Mouse (Mus musculus) hindbrain, embryonic 16.5 days (tissue): ENCODE data around the gene Cbl. TPM values are rescaled to one million over a fixed set of nuclear protein-coding genes. Genes with fewer than 3 reads are reported as not detected.
A peak's percentile ranks its signal among the peaks of the same experiment; 100 is the strongest.

Experiments used
- ATAC-seq: fragments of 200-750 bp; cut with Nextera tagmentation; 2 replicates; pipeline ENCODE4 v1.8.0; 2017; ENCODE audit warnings: moderate TSS enrichment, moderate library complexity
- H3K27ac ChIP-seq: fragments of 300-500 bp; sonication (generic); 2 replicates; pipeline ENCODE4 v1.5.1; 2014; ENCODE audit warnings: low read depth, mild to moderate bottlenecking, control low read depth, low read length, moderate library complexity
- H3K27me3 ChIP-seq: fragments of 300-500 bp; sonication (generic); replicated peaks from 2 replicates; pipeline ENCODE4 v1.6.1; 2014; ENCODE audit warnings: low read length; ENCODE audit not compliant: control insufficient read depth, insufficient read depth
- H3K36me3 ChIP-seq: fragments of 300-500 bp; sonication (generic); 2 replicates; pipeline ENCODE4 v1.6.1; 2014; ENCODE audit warnings: mild to moderate bottlenecking, low read length, moderate library complexity, mixed read lengths; ENCODE audit not compliant: control insufficient read depth, insufficient read depth
- H3K4me1 ChIP-seq: fragments of 300-500 bp; sonication (generic); 2 replicates; pipeline ENCODE4 v1.6.1; 2014; ENCODE audit warnings: low read depth, low read length; ENCODE audit not compliant: control insufficient read depth, insufficient read depth
- H3K4me2 ChIP-seq: fragments of 300-500 bp; sonication (generic); 2 replicates; pipeline ENCODE4 v1.6.1; 2014; ENCODE audit warnings: mild to moderate bottlenecking, low read length, control low read depth, moderate library complexity
- H3K4me3 ChIP-seq: fragments of 300-500 bp; sonication (generic); 2 replicates; pipeline ENCODE4 v1.5.1; 2014; ENCODE audit warnings: mild to moderate bottlenecking, low read length, control low read depth, moderate library complexity
- H3K9ac ChIP-seq: fragments of 300-500 bp; sonication (generic); 2 replicates; pipeline ENCODE4 v1.6.1; 2014; ENCODE audit warnings: low read depth, mild to moderate bottlenecking, control low read depth, low read length, moderate library complexity
- H3K9me3 ChIP-seq: fragments of 300-500 bp; sonication (generic); 2 replicates; pipeline ENCODE4 v1.6.1; 2014; ENCODE audit warnings: mild to moderate bottlenecking, low read length, moderate library complexity; ENCODE audit not compliant: control insufficient read depth
- WGBS: fragments of 180-500 bp; shearing (Covaris S2); extraction: QIAGEN DNeasy Blood & Tissue Kit; methylation state at CpG from one replicate; pipeline ENCODE4 v1.1.7; 2014; 5-methylcytosine and 5-hydroxymethylcytosine counted together
- polyA plus RNA-seq: library from polyadenylated mRNA; unstranded; fragments of >200 nt; fragmentation: Nextera tagmentation; extraction: Ambion mirVana; gene quantifications from 2 replicates; pipeline ENCODE4 v1.2.1, GENCODE M21; 2015

Gene Cbl
- polyA plus RNA-seq, 1 experiment from 2014 or later = 17.4 TPM

DNA sequence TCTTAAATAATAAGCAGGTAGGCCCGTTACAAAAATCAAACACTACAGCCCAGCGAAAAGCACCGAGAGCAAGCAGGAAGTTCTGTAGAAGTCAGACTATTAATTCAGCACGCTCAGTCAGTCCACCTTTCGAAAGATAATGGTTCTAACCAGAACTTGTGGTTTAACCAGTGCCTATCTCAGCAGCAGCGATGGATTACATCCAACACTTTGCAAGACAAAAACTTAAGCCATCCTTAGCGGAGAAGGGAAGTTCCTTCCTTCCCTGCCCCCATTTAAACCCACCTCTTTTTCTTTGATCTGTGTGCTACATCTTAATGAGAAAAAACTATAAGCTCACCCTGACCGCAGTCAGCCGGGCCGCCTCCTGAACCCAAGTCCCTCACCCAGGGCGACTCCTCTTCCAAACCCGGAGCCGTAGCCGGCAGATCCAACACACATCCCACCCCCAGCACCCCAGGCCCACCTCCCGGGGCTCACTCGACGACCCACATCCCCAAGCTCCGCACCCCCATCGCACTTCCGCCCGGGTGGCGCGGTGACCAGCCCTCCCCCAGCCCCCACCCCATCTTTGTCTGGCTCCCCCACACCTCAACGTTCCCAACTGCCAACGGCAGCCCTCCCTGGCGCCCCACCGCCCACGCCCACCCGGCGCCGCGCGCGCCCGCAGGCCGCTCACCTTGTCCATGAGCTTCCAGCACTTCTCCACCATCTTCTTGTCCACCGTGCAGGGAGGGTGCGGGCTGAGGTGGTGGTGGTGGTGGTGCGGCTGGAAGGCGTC lies 638 bp downstream of the Cbl start:
- no peaks in the 10 kb centered on the region for H3K27me3 ChIP-seq
- WGBS = under 1% methylated on average over 39 of the region's 40 CpGs
- H3K4me3 ChIP-seq = peak overlapping the region; percentile 95
- H3K9me3 ChIP-seq = no peaks in the 10 kb centered on the region
- peak; percentile 82 for ATAC-seq
- H3K4me2 ChIP-seq = peak overlapping the region; percentile 81
- H3K36me3 ChIP-seq = no peaks in the 10 kb centered on the region
- H3K4me1 ChIP-seq = peaks cover 17% of the 10 kb centered on the region
- peak overlapping the region; percentile 97 for H3K27ac ChIP-seq
- peak overlapping the region; percentile 97 for H3K9ac ChIP-seq

- Histone ChIP-seq H3K27me3 (no peaks in the 10 kb centered on the region), H3K27ac (no peak overlapping the region), H3K4me1 (peaks cover 17% of the 10 kb centered on the region), H3K4me2 (peak overlapping the region; percentile 81), H3K9me3 (no peaks in the 10 kb centered on the region), H3K9ac (no peak overlapping the region), H3K4me3 (no peak overlapping the region), H3K36me3 (no peaks in the 10 kb centered on the region)
- ATAC-seq = no peak
These were observed 2.2 kb downstream of the Cbl start for GRCm38 (mm10) chr9:44231609-44232008.

DNA sequence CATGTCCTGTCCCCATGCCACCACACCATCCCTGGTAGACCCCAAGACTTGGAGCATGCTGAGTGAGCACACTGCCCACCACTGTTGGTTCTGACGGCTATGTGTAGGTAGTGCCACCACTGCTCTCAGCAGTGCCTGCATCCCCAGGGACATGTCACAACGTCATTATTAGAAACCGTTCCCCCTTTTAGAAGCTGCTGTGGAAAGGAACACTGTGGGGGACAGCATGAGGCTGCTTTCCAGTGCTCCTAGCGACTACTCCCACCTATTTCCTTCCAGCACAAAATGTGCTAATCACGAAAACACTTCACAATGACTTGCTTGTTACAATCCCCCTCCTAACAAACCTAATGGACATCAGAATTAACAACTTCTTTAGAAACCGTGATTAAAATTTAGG lies 7.9 kb downstream of the Cbl start:
- 43% methylated on average over 6 of the region's 6 CpGs for WGBS
- Histone ChIP-seq H3K4me2 (no peak overlapping the region), H3K27ac (no peak overlapping the region), H3K9ac (no peak overlapping the region), H3K4me3 (no peak overlapping the region), H3K9me3 (no peaks in the 10 kb centered on the region), H3K27me3 (no peaks in the 10 kb centered on the region), H3K4me1 (peaks cover 7% of the 10 kb centered on the region), H3K36me3 (no peaks in the 10 kb centered on the region)
- ATAC-seq = 0 out of 2 replicates have a peak, but pooled peaks have one; percentile 34

DNA sequence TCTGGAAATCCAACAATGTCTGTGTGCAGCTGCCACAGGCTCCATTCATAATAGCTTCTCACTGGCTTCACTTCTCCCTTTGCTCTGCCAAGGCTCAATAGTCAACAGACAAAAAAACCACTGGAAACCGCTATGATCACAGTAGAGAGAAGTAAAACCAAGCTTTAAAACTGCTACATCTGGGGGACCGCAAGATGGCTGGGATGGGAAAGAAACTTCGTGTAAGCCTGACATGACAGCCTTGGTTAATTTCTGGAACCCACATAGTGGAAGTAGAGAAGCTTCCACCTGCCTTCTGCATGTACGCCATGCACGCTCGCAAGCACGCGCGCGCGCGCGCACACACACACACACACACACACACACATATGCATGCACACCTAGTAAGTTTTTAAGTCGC lies 20.3 kb downstream of the Cbl start:
- no peaks in the 10 kb centered on the region for H3K27me3 ChIP-seq
- H3K4me1 ChIP-seq = no peaks in the 10 kb centered on the region

DNA sequence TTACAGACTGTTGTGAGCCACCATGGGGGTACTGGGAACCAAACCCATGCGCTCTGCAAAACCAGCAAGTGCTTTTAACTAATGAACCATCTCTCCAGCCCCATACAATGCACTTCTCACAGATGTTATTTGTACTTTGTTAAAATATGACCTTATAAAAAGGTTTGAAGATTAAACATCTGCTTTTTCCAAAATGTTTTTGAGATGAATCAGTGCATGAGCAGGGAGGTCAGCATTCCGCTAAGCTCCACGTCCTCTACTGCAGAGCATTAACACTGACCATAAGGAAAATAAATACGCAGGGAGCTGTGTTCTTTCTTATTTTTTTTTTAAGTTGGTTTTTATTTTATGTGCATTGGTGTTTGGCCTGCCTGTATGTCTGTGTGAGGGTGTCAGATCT lies 21.4 kb downstream of the Cbl start:
- Histone ChIP-seq H3K9ac (no peak overlapping the region), H3K4me3 (no peak overlapping the region), H3K36me3 (no peaks in the 10 kb centered on the region), H3K4me2 (no peak overlapping the region), H3K9me3 (no peaks in the 10 kb centered on the region), H3K27me3 (no peaks in the 10 kb centered on the region), H3K27ac (no peak overlapping the region), H3K4me1 (no peaks in the 10 kb centered on the region)
- 94% methylated on average over 4 of the region's 4 CpGs for WGBS
- no peak for ATAC-seq

More for the DNA sequence above, 20.3 kb downstream of the Cbl start:
- Histone ChIP-seq H3K4me3 (no peak overlapping the region), H3K9me3 (no peaks in the 10 kb centered on the region), H3K27ac (no peak overlapping the region), H3K9ac (no peak overlapping the region), H3K36me3 (no peaks in the 10 kb centered on the region), H3K4me2 (no peak overlapping the region)
- 97% methylated on average over 14 of the region's 14 CpGs for WGBS
- no peak for ATAC-seq

- Histone ChIP-seq H3K9me3 (no peaks in the 10 kb centered on the region), H3K4me1 (no peaks in the 10 kb centered on the region), H3K27ac (no peak overlapping the region), H3K27me3 (no peaks in the 10 kb centered on the region), H3K9ac (no peak overlapping the region), H3K4me3 (no peak overlapping the region), H3K36me3 (no peaks in the 10 kb centered on the region), H3K4me2 (no peak overlapping the region)
- WGBS = 100% methylated on average over 4 of the region's 4 CpGs
- no peak for ATAC-seq
These were observed 24.4 kb downstream of the Cbl start for GRCm38 (mm10) chr9:44209416-44209815.

GRCm38 (mm10) chr9:44207840-44208239 lies 26.0 kb downstream of the Cbl start:
- Histone ChIP-seq H3K4me3 (no peak overlapping the region), H3K4me2 (no peak overlapping the region), H3K9ac (no peak overlapping the region), H3K36me3 (no peaks in the 10 kb centered on the region), H3K4me1 (no peaks in the 10 kb centered on the region), H3K27ac (no peak overlapping the region), H3K9me3 (no peaks in the 10 kb centered on the region), H3K27me3 (no peaks in the 10 kb centered on the region)
- whole genome bisulfite sequencing = 94% methylated on average over 2 of the region's 2 CpGs
- ATAC-seq = no peak

- 84% methylated on average over 3 of the region's 3 CpGs for WGBS
- no peak overlapping the region for H3K4me2 ChIP-seq
- no peaks in the 10 kb centered on the region for H3K9me3 ChIP-seq
- no peak overlapping the region for H3K9ac ChIP-seq
- peaks cover 5% of the 10 kb centered on the region; the same call in 1 of the 2 replicates for H3K36me3 ChIP-seq
- ATAC-seq = no peak
- no peaks in the 10 kb centered on the region for H3K27me3 ChIP-seq
- no peaks in the 10 kb centered on the region for H3K4me1 ChIP-seq
- H3K4me3 ChIP-seq = no peak overlapping the region
- no peak overlapping the region for H3K27ac ChIP-seq
These were observed 33.4 kb downstream of the Cbl start for GRCm38 (mm10) chr9:44200458-44200857.

DNA sequence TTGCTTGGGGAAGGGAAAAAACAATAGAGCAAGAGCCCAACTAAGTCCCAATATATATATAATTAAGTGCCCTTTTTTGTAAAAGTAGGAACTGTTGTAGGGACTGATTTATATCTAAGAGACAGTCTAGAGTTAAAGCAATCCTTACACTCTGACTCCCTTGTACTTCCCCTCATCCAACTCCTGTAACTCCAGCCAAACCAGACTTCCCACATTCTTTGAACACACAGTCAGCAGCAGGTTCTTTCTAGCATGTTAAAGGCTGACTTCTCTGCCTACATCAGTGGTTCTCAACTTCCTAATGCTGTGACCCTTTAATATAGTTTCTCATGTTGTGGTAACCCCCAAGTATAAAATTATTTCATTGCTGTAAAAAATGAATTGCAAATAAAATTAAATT lies 34.3 kb downstream of the Cbl start:
- Histone ChIP-seq H3K27me3 (no peaks in the 10 kb centered on the region), H3K9ac (no peak overlapping the region), H3K4me1 (no peaks in the 10 kb centered on the region), H3K36me3 (peaks cover 5% of the 10 kb centered on the region; the same call in 1 of the 2 replicates), H3K9me3 (no peaks in the 10 kb centered on the region), H3K4me3 (no peak overlapping the region), H3K27ac (no peak overlapping the region), H3K4me2 (no peak overlapping the region)
- no peak for ATAC-seq
